Mouse (Mus musculus) 3134 (cell line): Measurements from ENCODE around the gene Mettl26.

Experiments used
- DNase-seq: peaks from one replicate; pipeline ENCODE4 v3.0.0-alpha.2; 2011; ENCODE audit warnings: low spot score; ENCODE audit not compliant: insufficient read length; ENCODE audit errors: extremely low read depth

The Mettl26 gene

DNA sequence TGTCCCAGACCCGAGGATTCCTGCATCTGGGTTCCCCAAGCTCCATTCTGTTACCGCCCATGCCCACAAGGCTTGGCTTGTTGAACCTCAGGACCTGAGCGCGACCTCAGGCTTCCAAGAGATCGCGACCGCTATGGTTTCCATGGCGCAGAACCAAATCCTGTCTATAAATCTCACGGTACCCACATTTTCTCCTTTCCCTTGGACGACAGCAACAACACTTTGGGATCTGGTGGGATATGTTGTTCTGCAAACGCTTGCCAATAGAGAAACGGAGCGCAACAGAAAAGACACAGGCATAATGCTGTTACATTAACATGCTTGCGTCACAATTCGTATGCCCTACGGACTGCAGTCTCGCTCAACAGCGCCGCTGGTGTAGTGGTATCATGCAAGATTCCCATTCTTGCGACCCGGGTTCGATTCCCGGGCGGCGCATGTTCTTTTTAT, at the start of gene Mettl26:
Mettl26 (plus strand) TSS at position 354 of the 450 bp plus-strand sequence.
- no peak for DNase-seq

GRCm38 (mm10) chr17:25825311-25825710, 49.6 kb upstream of the Mettl26 start:
- no peak for DNase-seq

DNA sequence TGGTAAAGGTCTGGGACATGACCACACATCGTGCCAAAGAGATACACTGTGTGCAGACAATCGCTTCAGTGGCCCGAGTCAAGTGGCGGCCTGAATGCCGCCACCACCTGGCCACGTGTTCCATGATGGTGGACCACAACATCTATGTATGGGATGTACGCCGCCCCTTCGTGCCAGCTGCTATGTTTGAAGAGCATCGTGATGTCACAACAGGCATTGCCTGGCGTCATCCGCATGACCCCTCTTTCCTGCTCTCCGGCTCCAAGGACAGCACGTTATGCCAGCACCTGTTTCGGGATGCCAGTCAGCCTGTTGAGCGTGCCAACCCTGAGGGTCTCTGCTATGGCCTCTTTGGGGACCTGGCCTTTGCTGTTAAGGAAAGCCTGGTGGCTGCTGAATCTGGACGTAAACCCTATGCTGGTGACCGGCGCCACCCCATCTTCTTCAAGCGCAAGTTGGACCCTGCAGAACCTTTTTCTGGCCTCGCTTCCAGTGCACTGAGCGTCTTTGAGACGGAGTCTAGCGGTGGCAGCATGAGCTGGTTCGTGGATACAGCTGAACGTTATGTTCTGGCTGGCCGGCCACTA, 48.8 kb upstream of the Mettl26 start:
- no peak for DNase-seq

DNA sequence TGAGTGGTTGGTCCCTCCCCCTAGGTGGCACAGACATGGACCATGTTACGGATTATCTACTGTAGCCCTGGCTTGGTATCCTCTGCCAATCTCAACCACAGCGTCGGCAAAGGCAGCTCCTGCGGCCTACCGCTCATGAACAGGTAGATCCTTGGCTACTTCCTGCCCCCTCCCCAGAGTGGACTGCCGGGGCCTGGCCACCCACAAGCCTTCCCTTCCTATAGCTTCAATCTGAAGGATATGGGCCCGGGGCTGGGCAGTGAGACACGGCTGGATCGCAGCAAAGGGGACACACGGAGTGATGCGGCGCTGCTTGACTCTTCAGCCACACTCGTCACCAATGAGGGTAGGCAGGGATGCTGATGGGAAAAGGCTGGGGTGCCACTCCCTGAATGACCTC, 47.9 kb upstream of the Mettl26 start:
- DNase-seq = no peak

- no peak for DNase-seq
Measured at GRCm38 (mm10) chr17:25827546-25828222, 47.2 kb upstream of the Mettl26 start.

DNA sequence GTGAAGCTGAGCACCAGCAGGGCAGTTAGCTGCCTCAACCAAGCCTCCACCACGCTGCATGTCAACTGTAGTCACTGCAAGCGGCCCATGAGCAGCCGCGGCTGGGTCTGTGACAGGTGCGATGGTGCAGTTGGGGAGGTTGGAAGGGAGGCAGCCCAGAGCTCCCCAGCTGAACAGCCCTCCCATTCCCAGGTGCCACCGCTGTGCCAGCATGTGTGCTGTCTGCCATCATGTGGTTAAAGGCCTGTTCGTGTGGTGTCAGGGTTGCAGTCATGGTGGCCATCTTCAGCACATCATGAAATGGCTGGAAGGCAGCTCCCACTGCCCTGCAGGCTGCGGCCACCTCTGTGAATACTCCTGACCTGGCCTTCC, 46.7 kb upstream of the Mettl26 start:
- DNase-seq = no peak

DNA sequence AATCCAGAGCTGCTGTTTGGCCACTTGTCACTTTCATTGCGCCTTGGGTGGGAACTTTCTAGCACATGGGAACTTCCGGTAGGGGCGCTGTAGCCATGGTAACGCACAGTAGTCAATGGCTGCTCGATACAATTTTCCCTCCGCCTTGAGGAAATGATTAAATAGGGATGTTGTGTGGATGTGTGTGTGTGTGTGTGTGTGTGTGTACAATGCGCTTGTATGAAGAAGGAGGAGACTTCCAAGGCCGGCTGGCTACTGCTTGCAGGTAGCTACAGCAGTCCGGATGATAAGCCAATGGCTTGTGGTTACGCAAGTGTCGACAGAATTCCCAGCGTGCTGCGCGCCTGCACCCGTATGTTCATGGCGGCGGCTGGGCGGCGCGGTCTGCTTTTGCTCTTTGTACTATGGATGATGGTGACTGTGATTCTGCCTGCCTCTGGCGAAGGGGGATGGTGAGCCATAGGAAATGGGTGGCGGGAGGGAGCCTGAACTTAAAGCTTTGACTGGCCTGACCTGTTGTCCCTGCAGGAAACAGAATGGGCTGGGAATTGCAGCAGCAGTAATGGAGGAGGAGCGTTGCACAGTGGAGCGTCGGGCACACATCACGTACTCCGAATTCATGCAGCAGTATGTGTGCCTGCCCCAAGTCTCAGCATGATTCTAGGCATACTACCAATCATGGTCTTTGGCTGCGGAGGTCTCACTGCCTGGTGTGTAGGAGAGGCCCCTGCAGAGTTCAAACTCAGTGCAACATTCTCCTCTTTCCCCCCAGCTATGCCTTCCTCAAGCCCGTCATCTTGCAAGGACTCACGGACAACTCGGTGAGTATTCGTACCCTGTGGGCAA, 45.9 kb upstream of the Mettl26 start, which contains the start of gene Jmjd8:
Jmjd8 (plus strand) TSS at position 156 of the 846 bp plus-strand sequence.
- peak; percentile 61 for DNase-seq

- no peak for DNase-seq
Measured at GRCm38 (mm10) chr17:25829558-25830017, 45.3 kb upstream of the Mettl26 start.

DNA sequence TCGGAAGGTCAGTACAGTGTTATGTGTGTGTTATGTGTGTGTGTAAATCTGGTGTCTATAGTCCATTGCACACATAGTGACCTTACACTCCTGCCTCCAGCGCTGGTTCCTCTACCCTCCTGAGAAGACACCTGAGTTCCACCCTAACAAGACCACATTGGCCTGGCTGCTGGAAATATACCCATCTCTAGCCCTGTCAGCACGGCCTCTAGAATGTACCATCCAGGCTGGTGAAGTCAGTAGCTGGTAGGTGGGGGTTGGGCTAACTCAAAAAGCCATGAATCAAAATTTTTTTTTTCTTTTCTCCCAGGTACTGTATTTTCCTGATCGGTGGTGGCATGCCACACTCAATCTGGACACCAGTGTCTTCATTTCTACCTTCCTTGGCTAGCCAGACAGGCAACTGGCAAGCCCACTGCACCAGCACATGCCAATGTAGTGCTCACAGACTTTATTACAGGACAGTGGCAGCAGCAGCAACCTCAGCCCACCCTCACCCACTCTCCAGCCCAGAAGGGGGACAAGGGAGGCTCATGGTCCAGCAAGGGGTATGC, 44.6 kb upstream of the Mettl26 start:
- no peak for DNase-seq

GRCm38 (mm10) chr17:25830806-25831431, 44.0 kb upstream of the Mettl26 start:
- DNase-seq = no peak

GRCm38 (mm10) chr17:25831451-25832281, 43.2 kb upstream of the Mettl26 start:
- DNase-seq = no peak

DNA sequence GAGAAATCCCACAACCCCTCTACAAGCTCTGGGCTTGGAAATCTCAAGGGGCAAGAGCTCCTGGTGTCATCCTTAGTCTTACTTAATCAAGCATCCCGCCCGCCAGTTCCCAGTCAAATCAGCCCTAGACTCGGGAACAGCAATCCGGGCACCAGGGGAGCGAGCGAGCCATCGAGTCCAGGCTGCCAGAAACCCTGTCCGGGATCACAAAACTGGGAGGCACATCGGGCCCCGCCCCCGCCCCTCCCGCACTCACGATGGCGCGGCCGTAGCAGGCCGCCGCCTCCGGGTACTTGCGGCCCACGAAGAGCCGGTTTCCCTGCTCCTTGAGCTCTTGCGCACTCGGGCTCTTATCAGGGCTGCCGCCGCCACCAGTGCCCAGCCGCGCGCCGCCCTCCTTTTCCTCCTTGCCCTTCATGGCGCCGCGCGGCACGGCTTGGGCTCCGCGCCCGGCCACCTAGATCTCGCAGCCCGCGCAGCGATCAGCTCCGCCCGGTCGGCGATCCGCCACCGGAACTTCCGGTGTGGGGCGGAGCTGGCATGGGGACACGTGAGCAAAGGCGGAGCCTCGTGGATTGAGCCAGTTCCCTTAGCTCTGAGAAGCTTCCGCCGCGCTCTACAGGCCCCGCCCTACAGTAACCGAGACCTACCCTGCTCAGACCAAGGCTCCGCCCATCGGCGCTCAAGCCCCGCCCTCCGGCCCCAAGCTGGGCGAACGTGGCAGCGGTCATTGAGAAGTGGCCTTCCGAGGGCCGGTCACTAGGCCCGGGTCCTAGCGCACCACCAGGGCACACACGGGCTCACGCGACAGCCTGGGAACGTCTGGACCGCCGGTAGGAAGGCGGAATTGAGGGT, 42.2 kb upstream of the Mettl26 start:
- peak; percentile 100 for DNase-seq

DNA sequence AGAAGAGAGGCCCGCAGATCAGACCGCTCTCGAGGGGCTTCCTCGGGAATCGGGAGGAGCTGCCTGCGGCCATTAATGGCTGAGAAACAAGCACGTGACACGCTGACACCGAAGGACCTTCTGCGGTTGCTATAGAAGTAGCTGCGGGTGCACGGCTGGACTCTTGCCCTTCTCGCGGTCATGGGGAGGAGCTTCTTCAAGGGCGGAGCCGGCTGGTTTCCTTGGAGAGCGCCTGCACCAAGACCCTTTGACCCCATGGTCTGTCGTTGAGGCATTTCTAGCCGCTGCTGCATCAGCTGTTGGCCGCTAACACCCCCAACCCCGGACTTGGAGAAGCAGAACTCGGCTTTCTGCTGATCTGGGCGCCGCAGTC, 41.6 kb upstream of the Mettl26 start, which contains the start of gene Stub1:
Stub1 (minus strand) TSS at position 114 of the 373 bp plus-strand sequence.
- no peak for DNase-seq

- DNase-seq = no peak
Measured at GRCm38 (mm10) chr17:25833961-25834594, 40.8 kb upstream of the Mettl26 start.

- DNase-seq = no peak
Measured at GRCm38 (mm10) chr17:25834595-25835222, 40.2 kb upstream of the Mettl26 start.

- DNase-seq = no peak
Measured at GRCm38 (mm10) chr17:25835301-25835700, 39.6 kb upstream of the Mettl26 start.

GRCm38 (mm10) chr17:25835816-25836215, 39.1 kb upstream of the Mettl26 start:
- DNase-seq = no peak
